Mouse (Mus musculus) ovary, postnatal 10 days (tissue): ENCODE data around the gene Ky.

Experiments used
- DNase-seq: peaks from one replicate; pipeline ENCODE4 v3.0.0; 2022; ENCODE audit warnings: low spot score

Ky gene

GRCm38 (mm10) chr9:102505700-102506585, at the start of gene Ky:
Gene Ky (plus strand): TSS chr9:102505750.
- no peak for DNase-seq

- DNase-seq: no peak
These were observed 43.3 kb upstream of the Ky start for GRCm38 (mm10) chr9:102462251-102462650.

- DNase-seq: no peak
These were observed 40.5 kb upstream of the Ky start for GRCm38 (mm10) chr9:102465044-102465443.

GRCm38 (mm10) chr9:102465726-102466125, 39.8 kb upstream of the Ky start:
- no peak for DNase-seq

GRCm38 (mm10) chr9:102470076-102470819, 35.3 kb upstream of the Ky start:
- DNase-seq: no peak

- DNase-seq: no peak
These were observed 27.6 kb upstream of the Ky start for GRCm38 (mm10) chr9:102477767-102478450.

- DNase-seq: no peak
These were observed 27.1 kb upstream of the Ky start for GRCm38 (mm10) chr9:102478451-102478835.

- no peak for DNase-seq
These were observed 26.5 kb upstream of the Ky start for GRCm38 (mm10) chr9:102479022-102479421.

GRCm38 (mm10) chr9:102492031-102492795, 13.3 kb upstream of the Ky start:
- no peak for DNase-seq

- DNase-seq: no peak
These were observed 12.5 kb upstream of the Ky start for GRCm38 (mm10) chr9:102493044-102493443.

- no peak for DNase-seq
These were observed 11.6 kb upstream of the Ky start for GRCm38 (mm10) chr9:102493916-102494315.

- DNase-seq: no peak
These were observed 11.1 kb upstream of the Ky start for GRCm38 (mm10) chr9:102494454-102494853.

GRCm38 (mm10) chr9:102495266-102495665, 10.3 kb upstream of the Ky start:
- DNase-seq: no peak

- no peak for DNase-seq
These were observed 9.0 kb upstream of the Ky start for GRCm38 (mm10) chr9:102496481-102497041.

GRCm38 (mm10) chr9:102497089-102497690, 8.4 kb upstream of the Ky start:
- no peak for DNase-seq

GRCm38 (mm10) chr9:102497833-102498430, 7.6 kb upstream of the Ky start:
- DNase-seq: no peak

GRCm38 (mm10) chr9:102498701-102499100, 6.8 kb upstream of the Ky start:
- no peak for DNase-seq

- no peak for DNase-seq
These were observed 6.3 kb upstream of the Ky start for GRCm38 (mm10) chr9:102499266-102499665.

GRCm38 (mm10) chr9:102499746-102500145, 5.8 kb upstream of the Ky start:
- no peak for DNase-seq

- no peak for DNase-seq
These were observed 4.4 kb upstream of the Ky start for GRCm38 (mm10) chr9:102501113-102501512.
